Mouse (Mus musculus): ENCODE data around the gene Snx29. TPM values are rescaled to one million over a fixed set of nuclear protein-coding genes. Genes with fewer than 3 reads are reported as not detected.

Gene Snx29
- total RNA-seq, 2 experiments from 2014 or later = 9.2 to 11.9 TPM

GRCm38 (mm10) chr16:11688281-11689005 is 365.7 kb downstream of the Snx29 start:
- DNase-seq = no peak

DNA sequence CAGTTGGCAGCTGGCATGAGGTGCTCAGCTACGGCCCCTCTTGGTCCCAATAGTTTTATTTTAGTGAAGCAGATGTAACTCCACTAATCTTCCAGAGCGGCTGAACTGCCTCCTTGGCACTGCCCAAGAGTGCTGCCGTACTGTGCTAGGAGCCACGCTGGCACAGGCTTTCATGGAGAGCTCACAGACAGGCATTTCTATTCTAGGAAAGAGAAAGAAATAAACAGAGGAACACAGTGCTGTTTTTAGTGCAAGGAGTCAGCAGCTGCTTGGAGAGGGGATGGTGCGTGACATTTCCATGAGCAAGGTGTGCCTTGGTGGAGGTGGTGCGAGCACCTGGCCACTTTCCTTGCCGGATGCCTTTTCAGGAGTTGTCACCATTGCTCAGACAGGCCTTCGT is 367.4 kb downstream of the Snx29 start:
- no peak for DNase-seq

GRCm38 (mm10) chr16:11690756-11691155 is 368.0 kb downstream of the Snx29 start:
- no peak for DNase-seq

- no peak for DNase-seq
Measured at GRCm38 (mm10) chr16:11691487-11692200, 368.9 kb downstream of the Snx29 start.

DNA sequence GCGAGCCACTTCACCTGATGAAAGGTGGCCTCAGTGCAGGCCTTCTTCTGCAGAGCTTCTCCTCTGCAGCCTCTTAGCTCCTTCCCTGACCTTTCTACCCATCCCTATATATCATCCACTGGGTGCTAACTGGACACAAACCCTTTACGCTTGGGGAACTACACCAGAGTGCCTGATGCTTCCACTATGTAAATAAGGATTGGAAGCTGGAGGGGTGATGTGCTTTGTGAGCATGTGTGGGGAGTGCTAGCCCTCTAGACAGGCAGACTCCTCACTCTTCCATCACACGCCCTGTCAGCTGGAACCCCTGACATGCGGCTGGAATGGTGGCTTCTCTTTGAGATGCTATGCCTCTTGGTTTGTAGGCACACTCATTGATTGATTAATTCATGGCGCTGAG is 370.0 kb downstream of the Snx29 start:
- no peak for DNase-seq

- no peak for DNase-seq
Measured at GRCm38 (mm10) chr16:11694386-11694785, 371.7 kb downstream of the Snx29 start.

DNA sequence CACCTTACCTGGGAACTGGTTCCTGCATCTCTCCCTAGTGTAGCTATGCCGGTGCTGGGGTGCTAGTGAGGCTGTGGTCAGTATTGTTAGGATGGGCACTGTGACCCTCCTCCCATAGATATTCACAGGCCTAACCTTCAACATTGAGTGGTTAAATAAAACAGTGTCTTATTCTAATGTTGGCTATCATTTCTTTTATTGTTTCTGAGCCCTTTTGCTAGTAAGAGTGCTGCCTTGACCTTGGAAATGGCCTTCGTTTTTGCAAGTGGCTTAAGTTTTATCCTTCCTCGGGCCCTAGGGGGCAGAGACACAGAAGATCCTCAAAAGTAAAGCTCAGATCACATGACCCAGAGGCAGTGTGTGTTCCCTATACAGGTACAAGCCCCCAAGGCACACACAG is 374.1 kb downstream of the Snx29 start:
- DNase-seq = no peak

GRCm38 (mm10) chr16:11697710-11698357 is 375.1 kb downstream of the Snx29 start:
- DNase-seq = no peak

DNA sequence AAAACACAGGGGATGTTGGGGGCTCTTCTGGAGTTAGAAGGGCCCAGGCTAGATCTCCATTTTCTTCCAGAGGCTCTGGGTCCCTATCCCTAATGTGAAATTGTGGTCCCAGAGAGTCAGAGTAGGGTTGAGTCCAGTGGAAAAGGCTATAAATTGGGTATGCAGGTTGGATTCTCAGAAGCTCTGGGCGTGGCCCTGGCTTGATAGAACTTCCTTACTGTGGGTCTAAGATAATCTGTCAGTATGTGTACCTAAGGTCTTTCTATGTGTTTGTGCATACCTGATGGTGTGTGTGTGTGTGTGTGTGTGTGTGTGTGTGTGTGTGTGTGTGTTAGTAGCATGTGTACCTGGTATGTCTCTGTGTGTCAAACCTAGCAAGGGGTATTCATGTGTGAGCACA is 378.9 kb downstream of the Snx29 start:
- DNase-seq = no peak

- no peak for DNase-seq
Measured at GRCm38 (mm10) chr16:11704096-11704495, 381.4 kb downstream of the Snx29 start.

GRCm38 (mm10) chr16:11705456-11705855 is 382.7 kb downstream of the Snx29 start:
- DNase-seq = no peak

DNA sequence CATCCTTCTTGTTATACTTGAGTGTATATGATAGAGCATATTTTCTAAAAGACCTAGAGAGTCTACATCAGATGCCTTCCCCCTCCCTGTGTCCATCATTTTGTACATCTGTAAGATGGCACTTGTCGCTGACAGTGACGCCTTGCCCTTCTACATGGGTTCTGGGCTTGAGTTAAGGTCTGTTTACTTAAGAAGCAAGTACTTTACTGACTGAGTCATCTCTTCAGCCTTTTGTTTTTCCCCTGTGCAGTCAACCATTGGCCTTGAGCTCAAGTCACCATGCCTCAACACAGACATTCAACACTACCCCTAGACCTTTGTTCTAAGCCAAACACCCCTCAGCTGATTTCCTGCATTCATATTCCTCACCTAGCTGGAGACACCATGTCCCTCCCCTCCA is 385.4 kb downstream of the Snx29 start:
- no peak for DNase-seq

- no peak for DNase-seq
Measured at GRCm38 (mm10) chr16:11709382-11709781, 386.7 kb downstream of the Snx29 start.

GRCm38 (mm10) chr16:11709999-11710667 is 387.4 kb downstream of the Snx29 start:
- no peak for DNase-seq

DNA sequence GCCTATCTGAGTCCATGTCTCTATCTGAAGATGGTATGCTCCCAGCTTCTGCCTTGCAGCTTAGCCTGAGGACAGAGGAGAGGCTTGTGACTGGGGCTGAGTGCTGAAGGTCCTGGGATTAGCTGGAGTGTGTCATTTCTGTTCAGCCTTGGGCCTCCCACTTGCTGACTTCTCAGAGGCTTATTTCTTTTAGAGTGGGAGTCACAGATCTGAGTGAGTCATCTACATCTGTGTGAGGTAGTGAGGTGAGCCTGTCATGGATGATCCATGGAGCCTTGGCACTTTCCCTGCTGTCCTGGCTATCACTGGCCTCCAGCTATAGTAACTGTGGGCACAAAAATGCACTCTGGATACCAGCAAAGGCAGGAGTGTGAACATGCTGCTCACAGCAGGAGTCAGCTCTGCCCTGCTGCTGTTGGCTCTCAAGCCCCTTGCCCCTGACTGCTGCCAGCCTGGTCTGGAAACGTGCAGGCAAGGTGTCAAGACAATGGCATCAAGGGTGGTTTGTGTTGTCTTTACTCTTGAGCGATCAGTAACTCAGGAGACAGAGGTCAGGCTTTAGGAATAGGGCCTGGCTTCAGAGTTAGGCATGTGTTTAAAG is 390.7 kb downstream of the Snx29 start:
- no peak for DNase-seq

GRCm38 (mm10) chr16:11716932-11717331 is 394.2 kb downstream of the Snx29 start:
- no peak for DNase-seq

DNA sequence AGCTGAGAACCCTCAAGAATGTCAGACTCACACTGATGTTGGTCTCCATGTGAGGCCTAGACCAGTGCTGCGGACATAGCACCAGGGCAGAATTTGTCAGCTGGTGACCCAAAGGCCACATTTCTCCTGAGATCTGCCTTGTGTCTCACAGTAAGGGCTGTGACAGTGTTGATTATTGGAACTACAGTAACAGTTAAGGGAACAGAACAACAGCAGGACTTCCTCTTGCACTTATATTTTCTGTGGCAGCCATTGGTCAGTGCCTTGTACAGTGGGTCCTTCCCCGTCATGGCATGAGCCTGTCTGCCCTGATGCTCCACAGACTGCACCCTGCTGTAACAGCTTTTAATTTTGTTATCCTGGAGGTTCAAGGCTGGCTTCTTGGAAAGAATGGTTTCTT is 403.2 kb downstream of the Snx29 start:
- no peak for DNase-seq

DNA sequence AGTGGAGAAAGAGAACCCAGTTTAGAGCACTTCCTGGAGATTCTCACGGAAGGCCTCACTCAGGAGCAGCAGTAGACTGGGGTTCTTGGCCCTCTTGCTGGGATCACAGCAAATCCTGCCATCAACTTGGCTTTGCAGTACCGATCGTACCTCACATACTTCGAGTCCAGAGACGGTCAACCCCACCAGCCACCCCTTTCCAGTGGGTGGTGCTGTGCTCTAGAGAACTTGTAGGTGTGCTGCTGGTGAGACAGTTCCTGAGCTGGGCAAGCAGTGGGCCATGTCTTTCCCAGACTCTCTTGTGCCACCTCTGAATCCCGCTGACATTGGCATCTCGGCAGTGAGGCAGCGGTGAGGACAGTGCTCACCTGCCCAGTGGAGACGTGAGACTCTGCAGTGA is 404.6 kb downstream of the Snx29 start:
- DNase-seq = no peak

DNA sequence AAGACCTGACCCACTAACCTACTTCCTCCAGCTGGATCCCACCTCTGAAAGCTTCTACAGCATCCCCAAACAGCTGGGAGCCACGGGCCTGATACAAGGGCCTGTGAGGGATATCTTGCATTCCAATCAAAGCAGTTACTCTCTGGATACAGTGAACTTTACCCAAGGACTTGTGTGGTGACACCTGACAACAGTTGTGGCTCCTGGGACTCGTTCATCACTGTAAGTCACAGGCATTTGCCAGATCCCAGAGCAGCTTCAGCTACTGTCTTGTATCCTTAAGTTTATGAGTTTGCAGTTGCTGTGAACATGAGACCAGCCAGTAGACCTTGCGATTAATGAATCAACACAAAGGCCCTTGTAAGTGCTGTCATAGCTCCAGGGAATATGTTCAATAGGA is 405.4 kb downstream of the Snx29 start:
- DNase-seq = no peak

- DNase-seq = no peak
Measured at GRCm38 (mm10) chr16:11728627-11729026, 405.9 kb downstream of the Snx29 start.

- no peak for DNase-seq
Measured at GRCm38 (mm10) chr16:11729111-11729510, 406.4 kb downstream of the Snx29 start.

DNA sequence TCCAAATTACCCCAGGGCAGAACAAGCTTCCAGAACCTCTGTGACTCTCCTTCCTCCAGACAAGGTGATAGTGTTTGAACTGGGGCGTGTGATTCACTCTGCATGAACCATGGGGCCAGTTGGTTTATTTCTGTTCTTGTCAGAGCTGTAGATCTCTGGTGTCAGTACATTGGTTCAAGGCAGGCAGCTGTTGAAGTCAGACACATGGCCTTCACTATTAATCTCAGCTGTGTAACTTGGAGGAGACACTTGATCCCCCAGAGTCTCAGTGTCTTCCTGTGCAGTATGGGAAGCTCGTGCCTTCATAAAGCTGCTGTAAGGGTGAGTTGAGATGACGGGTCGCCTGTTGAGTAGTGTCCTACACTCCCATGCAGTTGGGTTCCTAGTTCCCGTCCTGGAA is 407.1 kb downstream of the Snx29 start:
- DNase-seq = no peak
